Mouse (Mus musculus) small intestine, adult 2 months (tissue): ENCODE measurements around the gene Slc23a2. TPM values are rescaled to one million over a fixed set of nuclear protein-coding genes. Genes with fewer than 3 reads are reported as not detected.

Source experiments
- H3K27ac ChIP-seq: fragments of 200-500 bp; 2 replicates; pipeline ENCODE4 v1.5.1; 2012; ENCODE audit warnings: low read depth, low read length, control low read depth, inconsistent platforms; ENCODE audit not compliant: insufficient read depth
- H3K27me3 ChIP-seq: fragments of 200-500 bp; 2 replicates; pipeline ENCODE4 v1.6.1; 2012; ENCODE audit warnings: mild to moderate bottlenecking, moderate library complexity, low read length, inconsistent platforms; ENCODE audit not compliant: control insufficient read depth, insufficient read depth
- H3K36me3 ChIP-seq: fragments of 200-500 bp; 2 replicates; pipeline ENCODE4 v1.6.1; 2012; ENCODE audit warnings: mild to moderate bottlenecking, low read length, control low read depth, inconsistent platforms; ENCODE audit not compliant: control insufficient read depth, insufficient read depth
- H3K4me1 ChIP-seq: fragments of 200-500 bp; 2 replicates; pipeline ENCODE4 v1.6.1; 2012; ENCODE audit warnings: low read length, inconsistent platforms, mixed read lengths; ENCODE audit not compliant: control insufficient read depth, insufficient read depth, insufficient read length
- H3K4me3 ChIP-seq: fragments of 200-500 bp; 2 replicates; pipeline ENCODE4 v1.5.1; 2012; ENCODE audit warnings: low read depth, mild to moderate bottlenecking, control low read depth, inconsistent platforms, low read length, moderate library complexity
- CTCF ChIP-seq: fragments of 200-500 bp; IDR thresholded peaks from 2 replicates; pipeline ENCODE4 v1.5.1; 2012; ENCODE audit warnings: low read depth, mild to moderate bottlenecking, control low read depth, inconsistent platforms, low read length, moderate library complexity, mixed read lengths; ENCODE audit not compliant: insufficient replicate concordance, insufficient read length; ENCODE audit errors: extremely low read depth
- POLR2A ChIP-seq: fragments of 200-500 bp; IDR thresholded peaks from 2 replicates; pipeline ENCODE4 v1.6.1; 2012; ENCODE audit warnings: low read depth, mild to moderate bottlenecking, control low read depth, inconsistent platforms, low read length, moderate library complexity
- WGBS: fragments of 180-500 bp; shearing (Covaris S2); methylation state at CpG from one replicate; pipeline ENCODE4 v1.1.7; 2018; 5-methylcytosine and 5-hydroxymethylcytosine counted together
- polyA plus RNA-seq: library from polyadenylated mRNA; depleted of rRNA; stranded (reverse); fragments of >200 nt; gene quantifications from 2 replicates; pipeline ENCODE4 v1.2.3, GENCODE M21; 2012

Slc23a2 gene
- polyA plus RNA-seq, 1 experiment = 18.5 TPM

DNA sequence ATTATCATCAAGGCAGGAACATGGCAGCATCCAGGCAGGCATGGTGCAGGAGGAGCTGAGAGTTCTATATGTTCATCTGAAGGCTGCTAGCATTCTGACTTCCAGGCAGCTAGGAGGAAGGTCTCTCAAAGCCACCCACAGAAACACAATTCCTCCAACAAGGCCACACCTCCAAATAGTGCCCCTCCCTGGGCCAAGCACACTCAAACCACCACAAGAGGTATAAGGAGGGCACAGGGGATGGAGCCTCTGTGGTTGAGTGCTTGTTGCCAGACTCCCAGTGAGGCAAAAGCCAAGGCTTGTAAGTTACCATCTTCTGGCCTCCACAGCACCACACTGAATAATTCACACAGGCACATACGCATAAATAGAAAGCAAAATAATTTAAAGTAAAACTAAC, 18.6 kb downstream of the Slc23a2 start:
- TF ChIP-seq CTCF (no peak), POLR2A (no peak)
- H3K27me3 ChIP-seq = no peaks in the 10 kb centered on the region
- H3K36me3 ChIP-seq = peaks cover 2% of the 10 kb centered on the region; the same call in 1 of the 2 replicates
- no peak overlapping the region for H3K4me3 ChIP-seq
- 98% methylated on average over 1 of the region's 1 CpGs for WGBS
- no peak overlapping the region for H3K27ac ChIP-seq
- H3K4me1 ChIP-seq = peaks cover 7% of the 10 kb centered on the region; the same call in 1 of the 2 replicates

DNA sequence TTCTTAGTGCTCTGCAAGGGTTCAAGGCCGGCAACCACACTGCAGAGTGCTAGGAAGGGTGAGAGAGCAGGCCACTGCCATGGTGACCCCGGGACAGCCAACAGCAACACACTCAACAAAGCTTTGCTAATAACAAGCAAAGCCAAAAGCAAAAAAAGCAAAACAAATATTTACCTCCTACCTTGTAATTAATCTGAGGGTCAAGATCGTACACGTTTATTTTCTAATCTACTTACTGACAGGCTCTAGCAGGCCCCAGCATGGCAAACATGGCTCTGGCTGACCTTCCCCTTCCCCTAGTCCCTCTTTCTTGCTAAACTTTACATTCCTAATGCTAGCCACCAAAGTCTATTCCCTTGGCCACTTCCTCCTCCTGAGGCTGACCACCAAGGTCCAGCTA, 21.8 kb downstream of the Slc23a2 start:
- TF ChIP-seq POLR2A (no peak), CTCF (no peak)
- H3K36me3 ChIP-seq = peaks cover 2% of the 10 kb centered on the region; the same call in 1 of the 2 replicates
- no peaks in the 10 kb centered on the region for H3K27me3 ChIP-seq
- WGBS = 71% methylated on average over 4 of the region's 4 CpGs
- no peak overlapping the region for H3K4me3 ChIP-seq
- no peak overlapping the region for H3K27ac ChIP-seq
- peaks cover 16% of the 10 kb centered on the region; the same call in 1 of the 2 replicates for H3K4me1 ChIP-seq

DNA sequence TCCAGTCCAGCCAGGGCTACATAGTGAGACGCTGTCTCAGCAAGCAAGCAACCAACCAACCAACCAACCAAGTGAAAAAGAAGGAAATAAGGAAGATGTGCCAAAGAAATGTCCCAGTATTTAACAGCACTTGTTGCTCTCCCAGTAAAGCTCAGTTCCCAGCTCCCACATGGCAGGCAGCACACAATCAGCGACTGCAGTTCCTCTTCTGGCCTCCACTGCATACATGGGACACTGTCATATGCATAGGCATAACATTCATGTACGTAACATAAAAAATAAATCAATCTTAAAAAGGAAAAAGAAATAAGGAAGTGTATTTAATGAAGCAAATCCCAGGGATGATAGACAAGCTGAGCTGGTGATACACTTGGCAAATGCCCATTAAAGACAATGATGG, 23.9 kb downstream of the Slc23a2 start:
- TF ChIP-seq POLR2A (no peak), CTCF (no peak)
- 86% methylated on average over 3 of the region's 3 CpGs for WGBS
- no peaks in the 10 kb centered on the region for H3K27me3 ChIP-seq

GRCm38 (mm10) chr2:132118646-132119045, 26.3 kb downstream of the Slc23a2 start:
- Histone ChIP-seq H3K27me3 (no peaks in the 10 kb centered on the region), H3K36me3 (no peaks in the 10 kb centered on the region), H3K4me1 (peaks cover 21% of the 10 kb centered on the region), H3K4me3 (no peak overlapping the region), H3K27ac (no peak overlapping the region)
- no peak for TF ChIP-seq POLR2A
- TF ChIP-seq CTCF = no peak
- 70% methylated on average over 1 of the region's 1 CpGs for WGBS

More for the DNA sequence above, 23.9 kb downstream of the Slc23a2 start:
- Histone ChIP-seq H3K27ac (no peak overlapping the region), H3K36me3 (peaks cover 2% of the 10 kb centered on the region; the same call in 1 of the 2 replicates), H3K4me3 (no peak overlapping the region), H3K4me1 (peaks cover 13% of the 10 kb centered on the region; the same call in 1 of the 2 replicates)

DNA sequence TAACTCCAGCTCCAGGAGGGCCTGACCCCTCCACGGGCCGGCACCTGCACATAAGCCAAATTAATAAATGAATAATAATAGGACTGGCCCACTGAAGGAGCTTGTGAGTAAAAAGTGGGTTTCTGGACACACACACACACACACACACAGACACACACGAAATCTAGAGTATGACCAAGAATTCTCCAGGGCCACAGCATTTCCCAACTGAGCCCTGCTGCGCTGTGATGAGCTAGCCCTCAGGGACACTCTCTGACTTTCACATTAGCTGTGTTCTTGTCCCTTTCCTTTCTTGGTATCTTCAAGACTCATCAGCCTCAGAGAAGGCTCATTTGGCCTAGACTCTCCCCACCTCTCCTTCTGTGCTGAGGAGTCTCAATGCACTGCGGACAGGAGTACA, 29.0 kb downstream of the Slc23a2 start:
- H3K4me3 ChIP-seq = no peak overlapping the region
- TF ChIP-seq CTCF (no peak), POLR2A (no peak)
- no peak overlapping the region for H3K27ac ChIP-seq
- 87% methylated on average over 5 of the region's 5 CpGs for WGBS
- peaks cover 23% of the 10 kb centered on the region for H3K4me1 ChIP-seq
- H3K36me3 ChIP-seq = no peaks in the 10 kb centered on the region
- H3K27me3 ChIP-seq = no peaks in the 10 kb centered on the region

GRCm38 (mm10) chr2:132115344-132115743, 29.6 kb downstream of the Slc23a2 start:
- H3K36me3 ChIP-seq = no peaks in the 10 kb centered on the region
- 58% methylated on average over 6 of the region's 6 CpGs for WGBS
- H3K4me1 ChIP-seq = peaks cover 25% of the 10 kb centered on the region
- H3K27me3 ChIP-seq = no peaks in the 10 kb centered on the region
- H3K4me3 ChIP-seq = no peak overlapping the region
- H3K27ac ChIP-seq = no peak overlapping the region
- TF ChIP-seq POLR2A (no peak), CTCF (no peak)

- H3K36me3 ChIP-seq = no peaks in the 10 kb centered on the region
- H3K27me3 ChIP-seq = no peaks in the 10 kb centered on the region
- peak overlapping the region; percentile 14 for H3K4me3 ChIP-seq
- WGBS = 45% methylated on average over 11 of the region's 11 CpGs
- H3K27ac ChIP-seq = peak overlapping the region; percentile 65; the same call in 1 of the 2 replicates
- TF ChIP-seq CTCF (peak; percentile 49; the same call in 1 of the 2 replicates), POLR2A (no peak)
- peaks cover 18% of the 10 kb centered on the region for H3K4me1 ChIP-seq
Measured at GRCm38 (mm10) chr2:132113962-132114759, 30.7 kb downstream of the Slc23a2 start.

DNA sequence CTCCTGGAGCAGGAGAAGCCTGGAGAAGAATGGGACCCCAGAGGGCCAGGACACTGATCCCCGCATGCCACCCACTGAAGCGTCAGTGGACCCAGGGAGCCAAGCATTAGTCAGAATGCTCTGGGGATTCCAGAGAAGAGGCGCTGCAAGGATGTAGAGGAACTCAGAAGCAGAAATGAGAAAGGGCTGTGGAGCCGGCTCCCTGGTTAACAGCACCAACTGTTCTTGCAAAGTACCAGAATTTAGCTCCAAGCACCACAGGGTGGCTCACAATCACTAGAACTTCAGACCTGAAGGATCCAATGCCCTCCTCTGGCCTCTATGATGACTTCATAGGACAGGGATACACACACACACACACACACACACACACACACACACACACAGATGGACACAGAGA, 32.6 kb downstream of the Slc23a2 start:
- TF ChIP-seq CTCF (no peak), POLR2A (no peak)
- H3K4me1 ChIP-seq = peaks cover 17% of the 10 kb centered on the region
- no peaks in the 10 kb centered on the region for H3K27me3 ChIP-seq
- H3K36me3 ChIP-seq = no peaks in the 10 kb centered on the region
- no peak overlapping the region for H3K4me3 ChIP-seq
- H3K27ac ChIP-seq = no peak overlapping the region
- WGBS = 91% methylated on average over 4 of the region's 4 CpGs
